Mouse (Mus musculus): Measurements from ENCODE around the gene Nhsl2.

The Nhsl2 gene

DNA sequence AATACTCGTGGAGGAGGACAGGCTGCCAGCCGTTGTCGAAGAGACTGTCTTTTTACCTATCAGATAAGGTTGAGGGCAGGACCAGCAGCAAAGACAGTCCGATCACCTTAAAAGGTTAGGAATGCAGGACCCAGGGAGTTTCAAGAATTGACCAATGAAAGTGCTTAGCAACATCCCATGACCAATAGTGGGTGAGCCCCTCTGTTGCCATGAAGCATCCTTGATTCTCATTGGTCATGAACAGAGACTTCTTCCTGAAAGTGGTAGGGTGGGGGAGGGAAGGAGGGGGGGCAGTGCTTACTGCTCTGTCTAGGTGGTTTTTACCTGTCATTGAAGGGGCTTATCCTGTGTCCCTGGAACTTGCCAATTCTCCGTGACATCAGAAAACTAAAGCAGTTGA, 130.1 kb downstream of the Nhsl2 start:
- peak in 1 of 2 experiments; percentile 43 for DNase-seq (ENCODE audit: inconsistent age in 2 of 2, low spot score in 1 of 2)

DNA sequence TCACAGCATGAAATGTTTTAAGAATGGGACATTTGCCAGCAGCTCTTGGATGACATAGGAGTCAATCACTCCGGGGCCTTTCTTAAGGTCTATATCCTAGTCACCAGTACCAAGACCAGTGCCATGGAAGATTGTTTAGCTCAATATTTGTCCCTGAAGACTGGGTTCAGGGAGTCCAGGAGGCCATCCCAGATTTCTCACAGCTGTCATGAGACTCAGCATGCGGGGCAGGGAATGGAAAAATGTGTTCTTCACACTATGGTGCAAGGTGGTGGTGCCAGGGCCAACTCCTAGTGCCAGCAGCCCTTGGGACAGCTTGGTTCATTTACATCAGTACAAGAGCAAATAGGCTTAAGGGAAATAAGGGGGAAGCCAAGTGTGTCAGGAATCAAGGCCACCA, 131.4 kb downstream of the Nhsl2 start:
- DNase-seq (ENCODE audit: inconsistent age in 2 of 2, low spot score in 1 of 2), result no peak

- DNase-seq (ENCODE audit: inconsistent age in 2 of 2, low spot score in 1 of 2), result peak in 1 of 2 experiments; percentile 50
These were observed 132.3 kb downstream of the Nhsl2 start for GRCm38 (mm10) chrX:101981450-101981849.

GRCm38 (mm10) chrX:101983638-101984037, 134.5 kb downstream of the Nhsl2 start:
- no peak for DNase-seq (ENCODE audit: inconsistent age in 2 of 2, low spot score in 1 of 2)

DNA sequence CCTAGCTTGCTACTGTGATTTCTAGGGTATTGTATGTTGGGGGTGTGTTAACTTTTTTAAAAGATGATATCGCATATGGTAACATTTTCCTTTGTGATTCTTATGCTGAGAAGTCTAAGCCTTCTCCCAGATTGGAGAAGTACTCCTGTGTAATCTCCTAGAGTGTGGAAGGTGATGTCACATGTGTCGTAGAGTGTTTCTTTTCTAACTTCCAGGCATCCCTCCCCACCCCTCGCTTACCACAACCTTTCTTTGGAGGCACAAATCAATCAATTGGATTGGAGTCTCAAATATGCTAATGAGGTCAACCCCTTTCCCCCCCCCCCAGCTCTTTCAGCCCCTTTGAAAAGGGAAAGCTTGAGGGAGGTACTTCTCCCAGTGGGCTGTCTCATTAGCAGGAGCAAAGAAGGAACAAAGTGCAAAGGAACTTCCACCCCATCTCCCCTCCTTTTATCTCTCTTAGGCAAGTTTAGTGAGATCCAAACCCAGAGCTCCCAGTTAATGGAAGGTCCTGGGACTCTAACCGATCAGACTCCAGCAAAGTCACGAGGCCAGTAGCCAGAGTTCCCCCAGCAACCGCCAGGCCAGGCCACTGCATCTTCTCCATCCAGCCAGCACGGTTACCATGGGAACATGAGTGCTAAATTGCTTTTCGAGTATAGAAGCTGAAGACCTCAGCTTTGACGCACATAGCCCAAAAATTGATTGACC, 137.6 kb downstream of the Nhsl2 start:
- no peak for DNase-seq (ENCODE audit: inconsistent age in 2 of 2, low spot score in 1 of 2)

DNA sequence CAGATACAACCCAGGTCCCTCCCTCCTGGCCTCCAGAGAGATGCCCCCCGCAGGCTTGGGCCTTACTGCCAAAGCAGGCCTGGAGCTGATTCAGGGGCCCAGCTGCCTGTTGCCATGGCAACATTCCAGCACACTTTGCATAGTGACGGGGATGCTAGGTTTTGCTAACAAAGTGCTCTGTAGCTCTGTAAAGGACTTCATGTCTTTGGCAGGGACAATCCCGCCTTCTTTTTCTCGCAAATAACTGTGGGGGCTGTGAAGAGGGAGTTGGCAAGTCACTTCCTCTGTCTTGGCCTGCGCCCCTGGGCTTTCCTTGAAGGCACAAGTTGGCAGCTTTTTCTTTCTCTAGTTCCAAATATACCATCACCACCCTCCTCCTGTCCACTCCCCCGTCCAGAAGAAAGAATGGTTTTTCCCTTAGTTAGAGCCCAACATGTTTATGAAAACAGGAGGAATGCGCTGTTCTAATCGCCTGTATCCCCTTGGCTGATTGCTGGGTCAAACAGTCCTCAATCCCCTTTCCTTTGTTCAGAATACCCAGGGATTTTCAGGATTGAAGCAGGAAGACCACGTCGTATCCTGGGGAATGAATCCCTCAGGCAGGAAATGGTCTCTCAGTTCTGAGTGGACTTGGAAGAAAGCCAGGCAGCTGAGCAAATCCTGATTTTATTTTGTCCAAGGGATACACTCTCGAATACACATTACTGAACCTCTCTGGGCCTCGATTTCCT, 144.8 kb downstream of the Nhsl2 start:
- DNase-seq (ENCODE audit: inconsistent age in 2 of 2, low spot score in 1 of 2), result peak; percentile 10 to 36

DNA sequence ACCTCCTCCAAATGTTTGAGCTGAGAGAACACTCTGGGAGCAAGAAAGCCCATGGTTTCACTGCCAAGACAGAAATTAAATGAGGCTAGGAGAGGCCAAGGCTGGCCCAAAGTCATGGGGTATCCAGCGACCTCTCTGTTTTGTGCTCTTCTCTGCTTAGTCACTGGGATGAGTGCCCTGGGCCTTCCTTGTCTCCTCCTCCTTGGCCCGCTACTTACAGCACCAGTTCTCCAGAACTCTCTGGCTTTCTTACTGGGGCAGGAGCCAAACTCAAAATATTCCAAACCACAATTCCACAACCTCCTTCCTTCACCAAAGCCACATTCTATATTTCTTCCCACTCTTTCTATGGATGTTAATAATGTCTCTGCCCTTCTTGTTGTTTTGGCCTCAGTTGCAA, 147.5 kb downstream of the Nhsl2 start:
- peak in 1 of 2 experiments; percentile 28 for DNase-seq (ENCODE audit: inconsistent age in 2 of 2, low spot score in 1 of 2)

GRCm38 (mm10) chrX:102003632-102004315, 154.6 kb downstream of the Nhsl2 start:
- DNase-seq (ENCODE audit: inconsistent age in 2 of 2, low spot score in 1 of 2), result no peak

DNA sequence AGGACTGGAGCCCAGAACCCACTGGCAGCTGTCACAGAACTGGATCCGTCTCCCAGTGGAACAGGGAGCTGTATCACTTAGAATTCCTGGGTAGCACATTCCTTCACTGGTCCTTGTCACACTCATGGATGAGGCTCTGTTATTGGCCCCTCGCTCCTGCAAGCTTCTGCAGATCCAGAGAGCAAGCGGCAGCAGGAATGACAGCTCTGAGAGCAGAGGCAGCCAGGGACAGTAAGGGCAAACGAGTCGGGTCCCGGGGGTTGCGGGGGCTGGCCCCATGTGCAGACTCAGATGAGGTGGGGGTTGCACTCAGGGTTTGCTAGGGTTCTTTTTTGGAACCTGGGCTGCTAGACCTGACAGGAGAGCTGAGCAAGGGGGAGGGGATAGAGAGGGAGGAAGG, 155.2 kb downstream of the Nhsl2 start:
- DNase-seq (ENCODE audit: inconsistent age in 2 of 2, low spot score in 1 of 2), result peak in 1 of 2 experiments; percentile 27

DNA sequence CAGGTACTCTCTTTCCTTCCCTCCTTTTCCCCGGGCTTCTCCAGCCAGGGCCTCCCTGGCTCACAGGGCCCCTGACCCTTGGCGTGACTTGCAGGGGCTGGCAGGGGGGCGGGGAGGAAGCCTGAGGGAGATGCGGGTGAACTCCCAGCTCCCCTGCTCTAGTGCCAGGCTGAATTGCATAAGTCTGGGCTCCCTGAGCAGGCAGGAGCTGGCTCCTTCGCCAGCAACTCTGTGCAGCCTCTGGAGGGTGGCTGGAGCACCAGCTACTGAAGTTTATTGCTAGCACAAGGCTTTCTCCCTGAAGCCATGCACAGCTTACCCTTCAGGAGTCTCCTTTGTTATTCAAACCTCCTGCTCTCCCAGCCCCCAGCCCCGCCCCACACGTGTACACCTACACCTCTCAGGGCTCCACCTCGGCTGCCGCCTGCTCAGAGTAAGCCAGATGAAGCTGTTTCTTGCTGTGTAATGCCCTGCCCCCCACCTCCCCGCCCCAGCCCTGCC, 156.0 kb downstream of the Nhsl2 start:
- peak in 1 of 2 experiments; percentile 51 for DNase-seq (ENCODE audit: inconsistent age in 2 of 2, low spot score in 1 of 2)

DNA sequence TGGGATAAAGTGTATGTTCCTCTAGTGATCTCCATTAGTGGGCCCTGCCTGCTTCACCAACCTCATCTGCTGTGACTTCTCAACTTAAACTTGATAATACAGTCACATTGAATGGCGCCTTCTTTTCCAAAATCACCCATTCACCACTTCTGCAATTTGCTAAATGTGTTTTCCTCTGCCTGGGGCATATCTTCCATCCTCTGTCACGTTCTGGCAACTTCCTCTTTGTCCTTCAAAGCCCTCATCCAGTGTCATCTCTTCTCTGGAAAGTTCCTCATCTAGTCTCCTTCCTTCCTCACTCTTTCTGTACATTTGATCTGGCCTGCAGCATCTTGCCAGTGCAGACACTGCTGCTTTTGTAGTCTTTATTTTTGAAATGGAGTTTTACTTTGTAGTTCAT, 158.8 kb downstream of the Nhsl2 start:
- DNase-seq (ENCODE audit: inconsistent age in 2 of 2, low spot score in 1 of 2), result no peak

DNA sequence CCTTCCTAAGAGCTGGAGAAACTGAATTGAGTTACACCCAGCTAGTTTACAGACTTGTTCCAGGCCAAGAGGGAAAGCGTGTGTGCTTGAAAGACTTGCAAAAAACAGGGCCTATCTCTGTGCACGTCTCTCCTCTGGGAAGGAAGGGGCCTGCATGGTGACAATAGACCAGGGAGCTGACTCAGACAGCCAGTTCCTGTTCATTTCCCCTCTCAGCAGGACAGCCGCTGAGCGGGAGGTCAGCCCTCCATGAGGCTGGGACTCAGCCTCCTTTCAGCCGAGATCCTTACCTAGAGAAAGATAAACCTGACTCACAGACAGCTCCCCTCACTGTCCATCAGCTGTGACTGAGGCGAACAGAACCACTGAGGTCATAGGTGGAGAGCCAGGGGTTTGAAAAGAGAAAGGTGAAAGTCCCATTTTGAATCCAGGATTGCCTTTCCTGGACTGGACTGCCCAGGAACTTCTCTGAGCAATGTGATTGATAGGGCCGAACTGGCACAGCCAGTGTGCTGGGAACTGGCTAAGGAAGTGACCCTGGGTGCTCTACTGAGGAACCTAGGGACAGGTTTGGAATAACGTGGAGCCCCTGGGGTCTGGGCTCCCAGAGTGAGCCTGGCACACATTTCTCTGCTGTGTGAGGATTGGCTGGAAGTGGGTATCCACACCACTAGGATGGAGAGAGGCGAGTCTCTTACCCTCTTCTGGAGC, 168.2 kb downstream of the Nhsl2 start:
- peak in 1 of 2 experiments; percentile 43 for DNase-seq (ENCODE audit: inconsistent age in 2 of 2, low spot score in 1 of 2)

DNA sequence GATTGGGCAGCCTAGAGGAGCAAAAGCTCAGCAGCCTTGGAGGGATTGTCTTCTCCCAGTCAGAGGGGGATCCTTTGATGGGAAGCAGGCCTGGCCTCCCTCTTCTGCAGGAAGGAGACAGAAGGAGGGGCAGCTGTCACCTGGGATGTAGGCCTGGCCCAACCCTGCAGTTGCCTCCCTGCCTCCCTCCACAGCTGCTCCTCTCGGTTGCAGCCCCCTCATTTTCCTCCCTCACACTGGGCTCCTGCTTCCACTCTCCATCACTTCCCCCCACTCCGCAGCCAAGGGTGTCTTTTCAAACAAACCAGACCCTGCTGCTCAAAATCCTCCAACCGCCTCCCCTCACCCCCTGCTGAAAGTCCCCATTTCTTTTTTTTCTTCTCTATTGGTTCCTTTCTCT, 169.7 kb downstream of the Nhsl2 start:
- DNase-seq (ENCODE audit: inconsistent age in 2 of 2, low spot score in 1 of 2), result no peak

GRCm38 (mm10) chrX:102019471-102020240, 170.5 kb downstream of the Nhsl2 start:
- no peak for DNase-seq (ENCODE audit: inconsistent age in 2 of 2, low spot score in 1 of 2)

DNA sequence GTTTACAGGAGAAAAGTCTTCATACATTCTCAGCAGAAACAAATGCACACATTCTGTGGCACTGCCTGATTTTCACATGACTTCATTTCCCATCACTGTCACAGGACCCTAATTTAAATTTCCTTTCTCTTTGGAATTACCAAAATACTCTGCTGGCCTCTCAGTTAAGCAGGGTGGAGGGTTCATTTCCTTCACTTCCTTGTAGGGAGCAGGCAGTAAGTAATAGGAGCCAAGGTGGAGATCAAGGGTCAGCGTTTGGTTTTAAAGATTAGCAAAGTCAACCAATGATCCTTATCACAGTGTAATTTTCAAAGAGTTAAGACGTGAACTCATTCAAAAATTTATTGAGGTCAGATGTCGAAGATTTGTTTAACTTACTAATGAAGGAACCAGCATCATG, 175.8 kb downstream of the Nhsl2 start:
- no peak for DNase-seq (ENCODE audit: inconsistent age in 2 of 2, low spot score in 1 of 2)

- DNase-seq (ENCODE audit: inconsistent age in 2 of 2, low spot score in 1 of 2), result peak; percentile 36 to 54
These were observed 182.7 kb downstream of the Nhsl2 start for GRCm38 (mm10) chrX:102031851-102032250.

DNA sequence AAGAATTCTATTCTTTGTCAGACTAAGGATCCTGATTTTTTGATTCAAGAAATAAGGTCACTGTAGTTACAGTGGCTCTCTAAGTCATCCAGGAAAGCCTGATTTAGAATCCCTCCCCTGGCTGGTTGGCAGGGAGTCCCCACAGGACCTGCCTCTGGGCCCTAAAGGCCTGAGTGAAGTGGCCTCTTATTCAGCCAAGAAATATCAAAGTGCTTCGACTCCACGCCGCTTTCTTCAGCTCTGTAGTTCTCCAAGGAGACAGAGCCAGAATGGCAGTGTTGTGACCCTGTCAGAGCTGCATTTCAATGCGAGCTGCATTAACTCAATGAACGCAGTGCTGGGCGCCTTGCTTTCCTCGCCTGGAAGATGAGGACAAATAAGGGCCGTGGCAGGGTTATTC, 183.2 kb downstream of the Nhsl2 start:
- DNase-seq (ENCODE audit: inconsistent age in 2 of 2, low spot score in 1 of 2), result no peak

GRCm38 (mm10) chrX:102033566-102033965, 184.4 kb downstream of the Nhsl2 start:
- DNase-seq (ENCODE audit: inconsistent age in 2 of 2, low spot score in 1 of 2), result no peak

DNA sequence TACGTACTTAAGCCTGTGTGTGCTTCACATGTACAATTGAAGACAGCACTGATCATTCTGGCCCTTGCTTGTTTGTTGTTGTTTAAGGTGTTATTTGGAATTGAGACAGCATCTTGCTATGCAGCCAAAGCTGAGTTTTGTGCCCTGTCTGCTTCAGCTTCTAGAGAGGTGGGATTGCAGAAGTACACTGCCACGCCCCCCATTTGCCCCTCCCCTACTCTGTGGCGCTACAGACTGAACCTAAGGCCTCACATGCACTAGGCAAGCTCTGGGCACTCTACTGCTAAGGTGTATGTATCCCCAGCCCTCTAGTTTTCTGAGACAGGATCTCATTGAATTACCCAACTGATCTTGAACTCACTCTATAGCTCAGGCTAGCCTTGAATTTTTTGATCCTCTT, 186.5 kb downstream of the Nhsl2 start:
- DNase-seq (ENCODE audit: inconsistent age in 2 of 2, low spot score in 1 of 2), result no peak

GRCm38 (mm10) chrX:102036866-102037361, 187.7 kb downstream of the Nhsl2 start:
- DNase-seq (ENCODE audit: inconsistent age in 2 of 2, low spot score in 1 of 2), result no peak

Data from adrenal gland, adult (tissue).